Mouse (Mus musculus) heart, adult 2 months (tissue): ENCODE data around the gene Shisa5.

Source experiments
- CTCF ChIP-seq: fragments of 200-600 bp; IDR thresholded peaks from 2 replicates; pipeline ENCODE4 v1.8.1; 2022; ENCODE audit warnings: antibody characterized with exemption, mild to moderate bottlenecking, moderate library complexity
- EP300 ChIP-seq: fragments of 200-500 bp; IDR thresholded peaks from 2 replicates; pipeline ENCODE4 v1.6.1; 2011; ENCODE audit warnings: low read depth, low read length, control low read depth; ENCODE audit not compliant: insufficient read depth
- POLR2A ChIP-seq: fragments of 200-500 bp; IDR thresholded peaks from 2 replicates; pipeline ENCODE4 v1.6.1; 2011; ENCODE audit warnings: mild to moderate bottlenecking, low read depth, low read length, control low read depth; ENCODE audit not compliant: insufficient read depth

GRCm38 (mm10) chr9:109101933-109102445, 63.6 kb downstream of the Shisa5 start:
- TF ChIP-seq POLR2A (no peak), CTCF (no peak), EP300 (no peak)
